Mouse (Mus musculus): ENCODE results near the gene Gm49336. TPM values are rescaled to one million over a fixed set of nuclear protein-coding genes. Genes with fewer than 3 reads are reported as not detected.

Gene Gm49336
- total and polyA plus RNA-seq, 2 experiments from 2014 or later = 33.1 to 78.3 TPM

DNA sequence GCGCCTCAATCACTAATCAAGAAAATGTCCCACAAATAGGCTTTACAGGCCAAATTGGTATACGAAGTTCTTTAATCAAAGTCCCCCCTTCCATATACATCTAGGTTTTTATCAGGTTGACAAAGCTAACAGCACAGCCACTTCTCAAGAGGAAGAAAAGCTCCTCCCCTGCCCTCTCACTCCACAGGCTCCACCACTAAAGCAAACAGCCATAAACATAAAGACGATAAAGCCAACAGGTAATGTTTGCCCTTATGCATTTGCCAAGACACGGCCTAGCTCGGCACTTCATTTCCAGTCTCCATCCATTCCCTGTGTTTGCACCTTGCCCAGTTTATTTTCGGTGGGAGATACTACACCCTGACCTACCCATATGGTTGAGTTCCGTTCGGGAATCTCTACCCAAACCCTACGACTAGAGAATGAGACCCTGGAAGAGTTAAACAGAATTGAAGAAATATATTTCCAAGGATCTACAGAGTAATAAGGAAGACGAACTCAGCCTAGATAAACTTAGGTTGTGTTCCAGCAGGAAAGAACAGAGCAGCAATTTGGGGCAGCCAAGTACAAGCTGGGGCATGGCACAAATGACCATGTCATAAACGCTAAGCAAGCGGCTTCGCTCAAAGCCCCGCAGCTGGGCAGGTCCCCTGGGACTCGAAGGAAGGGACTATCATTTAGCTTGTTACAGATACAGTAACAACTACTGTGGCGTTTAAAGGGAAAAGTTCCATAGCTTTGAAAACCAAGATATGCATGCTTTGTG lies 80.3 kb downstream of the Gm49336 start:
- DNase-seq (ENCODE audit: low spot score) = no peak
- no peaks in the 10 kb centered on the region for H3K9me3 ChIP-seq (ENCODE audit: low read length)
- no peaks in the 10 kb centered on the region for H3K27me3 ChIP-seq (ENCODE audit: insufficient read depth, low read length)
- no peak overlapping the region for H3K4me3 ChIP-seq (ENCODE audit: low read length)
- no peaks in the 10 kb centered on the region for H3K4me1 ChIP-seq (ENCODE audit: insufficient read depth, low read length)
- WGBS = 87% methylated on average over 16 of the region's 16 CpGs
- H3K4me2 ChIP-seq (ENCODE audit: low read depth, low read length) = no peak overlapping the region
- ATAC-seq = no peak
- no peak for TF ChIP-seq CTCF (IDR thresholded peaks at IDR 0.05; ENCODE audit: low read depth)
- no peaks in the 10 kb centered on the region for H3K36me3 ChIP-seq (ENCODE audit: insufficient read depth, low read length)
- no peak overlapping the region for H3K9ac ChIP-seq (replicated peaks; ENCODE audit: low read length)
- H3K27ac ChIP-seq = no peak overlapping the region

DNA sequence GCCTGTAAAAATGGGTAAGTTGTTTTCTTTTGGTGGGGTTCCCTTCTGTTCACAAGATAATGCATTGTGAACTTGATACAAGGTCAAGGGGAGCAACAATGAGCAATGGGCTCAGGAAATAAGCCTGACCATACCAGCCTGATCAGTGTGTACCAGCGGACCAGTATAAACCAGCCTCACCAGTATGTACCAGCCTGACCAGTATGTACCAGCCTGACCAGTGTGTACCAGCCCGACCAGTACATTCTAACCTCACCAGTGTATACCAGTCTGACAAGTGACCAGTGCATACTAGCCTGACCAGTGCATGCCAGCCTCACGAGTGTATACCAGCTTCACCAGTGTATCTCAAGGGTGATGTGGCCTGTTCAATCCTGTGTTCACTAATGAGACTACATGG lies 87.9 kb downstream of the Gm49336 start:
- H3K4me2 ChIP-seq (ENCODE audit: low read depth, low read length) = no peak overlapping the region
- no peaks in the 10 kb centered on the region for H3K4me1 ChIP-seq (ENCODE audit: insufficient read depth, low read length)
- no peak overlapping the region for H3K9ac ChIP-seq (replicated peaks; ENCODE audit: low read length)
- DNase-seq (ENCODE audit: low spot score) (no peak), ATAC-seq (no peak)
- TF ChIP-seq CTCF (IDR thresholded peaks at IDR 0.05; ENCODE audit: low read depth) = no peak
- no peak overlapping the region for H3K27ac ChIP-seq
- 93% methylated on average over 3 of the region's 3 CpGs for WGBS
- H3K27me3 ChIP-seq (ENCODE audit: insufficient read depth, low read length) = no peaks in the 10 kb centered on the region
- H3K9me3 ChIP-seq (ENCODE audit: low read length) = no peaks in the 10 kb centered on the region
- no peak overlapping the region for H3K4me3 ChIP-seq (ENCODE audit: low read length)
- H3K36me3 ChIP-seq (ENCODE audit: insufficient read depth, low read length) = no peaks in the 10 kb centered on the region

MicroRNA genes within 50 kb of the gene (microRNA counts, 519-probe panel; counts per million panel counts)
- microRNA mmu-miR-719 = not detected

Small RNA genes within 50 kb of the gene (microRNA-seq; reads per million reads assigned to microRNA genes)
- gene Mir719 = 0 reads per million in 2 experiments

Other genes starting within 250 kb of the Gm49336 start
- 29.1 and 95.3 TPM in 2 replicates for gene Atp8a2, start 54.3 kb downstream of the Gm49336 start, total RNA-seq (2014; rRNA removed)
- 37.4 and 41.7 TPM in 2 replicates for gene Atp8a2, start 54.3 kb downstream of the Gm49336 start, polyA plus RNA-seq (2015; fragmentation: Nextera tagmentation; extraction: Ambion mirVana)
- gene Nupl1, start 76 bp downstream of the Gm49336 start, total RNA-seq (2014; rRNA removed) = 0.99 TPM in 1 of 2 replicates, not detected in the other
- gene Nupl1, start 76 bp downstream of the Gm49336 start, polyA plus RNA-seq (2015; fragmentation: Nextera tagmentation; extraction: Ambion mirVana) = 0.16 TPM in 1 of 2 replicates, not detected in the other
- 28.5 and 36.7 TPM in 2 replicates for gene Mtmr6, start 13.7 kb upstream of the Gm49336 start, total RNA-seq (2014; rRNA removed)
- gene Mtmr6, start 13.7 kb upstream of the Gm49336 start, polyA plus RNA-seq (2015; fragmentation: Nextera tagmentation; extraction: Ambion mirVana) = 51.6 and 55.5 TPM in 2 replicates
- gene Amer2, start 121.8 kb upstream of the Gm49336 start, total RNA-seq (2014; rRNA removed) = 27.4 and 27.6 TPM in 2 replicates
- 20.5 and 21.6 TPM in 2 replicates for gene Amer2, start 121.8 kb upstream of the Gm49336 start, polyA plus RNA-seq (2015; fragmentation: Nextera tagmentation; extraction: Ambion mirVana)

All from hindbrain, postnatal 0 days (tissue).